ENCODE assay signal across 20 mouse cellular contexts in the genomic region with DNA sequence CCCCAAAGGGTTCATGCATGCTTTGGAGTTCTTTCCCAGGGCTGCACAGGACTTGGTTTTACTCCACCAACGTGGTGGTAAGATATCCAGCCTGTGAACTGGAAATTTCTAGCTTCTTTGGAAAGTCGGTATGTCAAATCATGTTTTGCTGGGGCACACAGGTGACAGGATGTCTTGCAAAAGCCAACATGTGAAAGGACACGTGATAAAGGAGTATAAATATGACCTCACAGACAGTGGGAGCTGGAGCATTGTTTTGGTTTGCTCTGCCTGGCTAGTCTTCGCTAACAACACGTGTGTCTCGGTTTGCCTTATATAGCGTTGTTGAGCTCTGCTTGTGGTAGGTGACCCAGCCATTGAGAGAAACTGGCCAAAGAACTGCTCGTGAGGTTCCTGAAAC. TPM values are rescaled to one million over a fixed set of nuclear protein-coding genes. Genes with fewer than 3 reads are reported as not detected.
"Had no signal": no experiment of that assay in that cellular context is flagged by ENCODE, and none has a peak within 500 bp of the region (broad histone marks: within the 10 kb centered on the region; RNA-seq: fewer than 3 reads in every experiment).

No protein-coding gene starts in this region.

- H3K9me3 ChIP-seq: midbrain, embryonic 10.5 days; midbrain, embryonic 12.5 days; neural tube, embryonic 13.5 days; neural tube, embryonic 15.5 days had no signal

- H3K36me3 ChIP-seq: midbrain, embryonic 10.5 days; midbrain, embryonic 12.5 days; neural tube, embryonic 13.5 days; neural tube, embryonic 15.5 days had no signal

- H3K27ac ChIP-seq: midbrain, embryonic 10.5 days; midbrain, embryonic 12.5 days; neural tube, embryonic 13.5 days; neural tube, embryonic 15.5 days had no signal

- ATAC-seq: midbrain, embryonic 16.5 days had no signal

- H3K27me3 ChIP-seq: neural tube, embryonic 15.5 days had no signal

- DNase-seq: lung, adult 18-20 months; lung, embryonic 14.5 days; lung, postnatal 10 days; lung, postnatal 4 days; midbrain, embryonic 14.5 days; retina, postnatal 1 day; right cerebral cortex, adult 18-20 months; right cerebral cortex, postnatal 25 days; right cerebral cortex, postnatal 4 days; spleen, adult 18-20 months; thymus, adult 18-20 months; thymus, postnatal 14 days; thymus, postnatal 36 days had no signal

- H3K4me3 ChIP-seq: midbrain, embryonic 10.5 days; midbrain, embryonic 12.5 days; myocyte; neural tube, embryonic 13.5 days; neural tube, embryonic 15.5 days had no signal

- H3K9ac ChIP-seq: lung, embryonic 14.5 days; midbrain, embryonic 12.5 days; neural tube, embryonic 13.5 days; neural tube, embryonic 15.5 days had no signal

- H3K4me2 ChIP-seq: lung, embryonic 14.5 days; midbrain, embryonic 12.5 days; neural tube, embryonic 13.5 days; neural tube, embryonic 15.5 days had no signal

RNA-seq across cellular contexts. Expression of gene Prkar1b, which starts 15.3 kb away (rescaled TPM):
- total RNA-seq: megakaryocyte-erythroid progenitor cell, adult 5-6 weeks had no signal
